Mouse (Mus musculus) retina, postnatal 7 days (tissue): Measurements from ENCODE around the gene Dio3.

Experiments
- DNase-seq: peaks from one replicate; pipeline ENCODE4 v3.0.0-alpha.2; 2012; ENCODE audit warnings: low read depth, low spot score

Dio3 gene

GRCm38 (mm10) chr12:110278853-110279252, at the start of gene Dio3:
Gene Dio3, plus strand, starts transcription at chr12:110279068.
- no peak for DNase-seq

- DNase-seq = no peak
These were observed 48.6 kb upstream of the Dio3 start for GRCm38 (mm10) chr12:110230296-110230695.

GRCm38 (mm10) chr12:110230767-110231166, 48.1 kb upstream of the Dio3 start:
- DNase-seq = no peak

GRCm38 (mm10) chr12:110231709-110232600, 46.9 kb upstream of the Dio3 start:
- no peak for DNase-seq

DNA sequence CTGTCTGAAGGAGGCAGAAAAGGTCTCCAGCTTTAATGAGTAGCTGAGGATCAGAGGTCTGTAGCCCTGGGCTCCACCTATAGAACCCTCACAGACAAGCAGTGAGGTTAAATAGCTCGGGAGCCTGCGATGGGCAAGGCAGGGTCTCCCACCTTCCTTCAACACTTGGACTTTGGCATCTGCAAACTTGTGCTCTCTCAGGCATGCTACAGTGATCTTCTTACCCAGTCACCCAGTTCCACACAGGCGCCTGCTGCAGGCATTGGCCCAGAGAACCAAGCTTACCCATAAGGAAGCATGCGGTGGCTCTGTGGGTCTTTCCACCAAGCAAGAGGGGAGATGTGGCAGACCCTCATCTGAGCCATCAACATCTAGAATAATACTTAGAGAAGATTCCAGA, 43.0 kb upstream of the Dio3 start:
- DNase-seq = no peak

DNA sequence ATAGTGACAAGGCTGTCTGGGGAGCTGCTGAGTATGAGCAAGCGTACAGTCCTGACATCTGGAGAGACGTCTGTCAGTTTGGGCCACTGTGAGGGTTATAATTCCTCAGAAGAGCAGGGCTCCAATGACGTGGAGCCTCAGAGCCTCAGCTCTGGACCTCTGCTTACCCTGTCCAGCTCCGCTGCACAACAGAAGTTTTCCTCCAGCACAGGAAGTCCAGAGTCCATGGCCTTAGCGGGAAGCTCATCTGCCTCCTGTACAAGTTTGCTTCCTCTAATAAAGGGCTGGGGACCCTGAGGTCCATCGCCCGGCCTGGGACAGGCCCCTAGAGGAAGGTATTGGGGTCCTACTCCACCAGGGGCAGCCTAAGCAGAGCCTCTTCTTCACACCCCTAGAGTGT, 41.8 kb upstream of the Dio3 start:
- no peak for DNase-seq

DNA sequence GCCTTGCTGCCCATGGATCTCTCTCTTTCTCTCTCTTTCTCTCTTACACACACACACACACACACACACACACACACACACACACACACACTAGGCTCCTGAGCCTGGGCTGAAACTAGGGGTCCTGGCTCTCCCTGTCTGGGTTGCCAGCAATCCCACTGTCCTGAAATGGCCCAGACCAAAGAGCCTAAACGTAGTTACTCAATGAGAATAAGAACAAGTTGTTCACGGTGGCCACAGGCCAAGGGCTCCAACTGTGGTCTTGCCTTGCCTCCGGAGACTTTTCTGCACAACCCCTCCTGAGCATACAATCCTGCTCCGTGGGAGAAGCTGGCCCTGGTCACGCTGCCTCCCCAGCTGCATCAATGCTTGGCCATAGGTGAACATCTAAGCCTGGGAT, 39.5 kb upstream of the Dio3 start:
- DNase-seq = no peak

- DNase-seq = no peak
These were observed 34.3 kb upstream of the Dio3 start for GRCm38 (mm10) chr12:110244581-110244980.

- no peak for DNase-seq
These were observed 33.4 kb upstream of the Dio3 start for GRCm38 (mm10) chr12:110245461-110245860.

DNA sequence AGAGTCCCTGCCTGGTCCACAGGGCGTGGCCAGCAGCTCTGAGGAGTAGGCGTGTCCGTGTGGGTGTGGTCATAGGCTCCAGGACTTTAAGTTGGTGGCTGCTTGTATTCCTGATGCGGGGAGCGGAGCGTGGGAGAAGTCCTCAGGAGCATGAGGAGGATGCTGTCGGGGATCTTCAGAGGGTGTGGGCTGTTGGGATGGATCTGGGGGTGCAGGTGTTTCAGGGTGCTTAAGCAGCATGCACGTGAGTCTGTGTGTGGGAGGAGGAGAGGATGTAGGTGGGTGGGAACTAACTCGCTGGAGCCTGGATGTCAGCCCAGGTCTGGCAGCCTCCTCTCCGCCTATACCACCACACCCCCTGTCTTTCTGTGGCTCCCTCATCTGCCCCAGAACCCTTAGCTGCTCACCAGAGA, 26.7 kb upstream of the Dio3 start:
- DNase-seq = no peak

- no peak for DNase-seq
These were observed 23.1 kb upstream of the Dio3 start for GRCm38 (mm10) chr12:110255731-110256130.

- no peak for DNase-seq
These were observed 22.2 kb upstream of the Dio3 start for GRCm38 (mm10) chr12:110256478-110257220.

DNA sequence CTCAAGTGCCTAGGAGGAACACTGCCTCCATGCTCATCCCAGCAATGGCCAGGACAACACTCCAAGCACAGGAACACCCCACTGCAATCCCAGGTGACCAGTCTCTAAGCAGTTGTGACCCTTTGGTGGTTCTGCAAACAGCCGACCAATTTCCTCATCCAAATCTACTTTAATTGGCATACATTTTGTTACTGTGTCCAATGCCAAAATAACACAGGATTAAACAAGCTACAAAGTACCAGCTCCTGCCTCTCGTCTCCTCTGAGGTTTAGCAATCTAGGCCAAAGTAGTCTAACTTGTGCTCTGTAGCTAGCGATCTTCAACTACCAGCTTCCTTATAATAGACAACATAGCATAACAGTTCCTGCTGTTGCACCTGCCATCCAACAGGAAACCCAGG, 10.6 kb upstream of the Dio3 start:
- no peak for DNase-seq

DNA sequence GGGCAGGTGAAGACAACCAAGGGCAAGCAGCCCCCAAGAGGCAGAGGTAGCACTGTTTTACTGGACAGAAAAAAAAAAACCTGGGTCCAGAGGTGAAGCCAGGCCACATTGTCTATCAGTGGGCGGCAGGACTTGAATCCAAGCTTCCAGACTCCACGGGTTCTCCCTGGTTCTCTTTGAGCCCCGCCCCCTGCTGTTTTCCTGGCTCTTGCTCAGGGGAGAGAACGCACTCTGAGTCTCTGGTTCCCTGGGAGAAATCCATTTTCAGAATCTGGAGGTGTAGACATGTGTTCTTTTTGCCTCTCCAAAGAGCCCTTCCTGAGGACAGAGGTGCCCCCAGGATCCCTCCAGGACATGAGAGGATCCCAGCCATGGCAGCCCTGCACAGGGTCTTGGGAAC, 9.2 kb upstream of the Dio3 start:
- DNase-seq = no peak

DNA sequence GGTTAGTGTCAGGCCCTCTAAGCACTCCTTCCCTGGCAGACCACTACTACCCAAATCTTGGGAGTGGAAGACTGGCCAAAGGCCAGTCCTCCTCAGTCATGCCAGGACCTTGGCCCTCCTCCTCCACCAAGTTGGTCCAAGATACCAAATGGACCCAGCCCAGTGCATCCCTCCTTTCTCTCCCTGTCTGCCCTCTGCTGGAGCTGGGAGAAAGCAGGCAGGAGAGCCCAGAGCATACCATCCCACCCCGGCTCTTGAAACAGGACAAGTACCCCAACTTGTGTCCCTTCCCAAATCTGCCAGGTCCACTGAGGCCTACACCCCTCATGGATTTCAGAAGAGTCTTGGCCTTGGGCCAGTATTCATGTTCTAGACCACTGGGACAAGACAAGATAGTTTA, 2.8 kb upstream of the Dio3 start:
- DNase-seq = no peak

DNA sequence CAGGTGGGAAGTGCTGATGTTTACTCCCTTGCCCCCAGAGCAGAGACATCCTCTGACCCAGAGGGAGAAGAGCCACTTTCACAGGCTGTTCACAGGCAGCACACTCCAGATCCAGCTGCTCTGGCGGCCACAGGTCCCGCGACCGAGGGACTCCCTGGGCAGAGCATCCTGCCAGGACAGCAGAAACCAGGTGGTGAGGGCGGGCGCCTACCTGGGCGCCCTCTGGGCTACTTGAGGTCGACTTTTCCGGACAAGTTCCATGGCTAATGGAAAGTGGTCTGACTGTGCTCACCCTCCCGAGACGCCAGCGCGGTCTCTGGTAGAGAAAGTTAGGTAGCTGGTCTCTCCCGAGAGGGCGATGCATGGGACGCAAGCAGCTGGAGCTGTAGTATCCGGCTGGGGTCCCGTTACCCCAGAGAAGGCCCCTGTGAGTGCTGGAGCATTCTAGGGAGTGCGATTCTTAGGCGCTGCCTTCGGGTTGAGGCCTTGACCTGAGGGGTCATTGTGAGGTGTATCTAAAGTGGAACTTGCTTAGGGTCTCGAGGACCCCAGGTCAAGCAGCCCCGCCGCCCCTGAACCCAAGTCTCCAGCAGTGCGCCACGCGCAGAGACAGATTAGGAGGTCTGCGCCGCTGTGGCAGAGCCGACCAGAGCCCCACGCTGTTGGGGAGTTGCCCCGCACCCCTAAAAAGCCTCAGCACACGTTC, 1.5 kb upstream of the Dio3 start:
- DNase-seq = no peak

DNA sequence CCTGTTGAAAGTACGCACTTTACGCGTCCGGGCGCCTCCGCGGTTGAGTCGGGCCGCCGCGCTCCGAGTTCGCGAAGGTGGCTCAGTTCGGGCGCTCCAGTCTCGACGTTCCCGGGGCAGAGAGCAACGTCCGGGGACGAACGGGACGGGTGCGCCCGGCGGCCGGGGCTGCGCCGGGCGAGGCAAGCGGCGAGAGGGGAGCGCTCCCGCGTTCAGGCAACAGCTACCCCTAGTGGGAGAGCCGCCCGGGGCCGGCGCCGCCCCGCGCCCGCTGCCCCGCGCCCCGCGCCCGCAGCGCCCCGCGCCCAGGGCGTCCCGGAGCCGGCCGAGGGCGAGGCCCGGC, 932 bp upstream of the Dio3 start:
- DNase-seq = no peak

DNA sequence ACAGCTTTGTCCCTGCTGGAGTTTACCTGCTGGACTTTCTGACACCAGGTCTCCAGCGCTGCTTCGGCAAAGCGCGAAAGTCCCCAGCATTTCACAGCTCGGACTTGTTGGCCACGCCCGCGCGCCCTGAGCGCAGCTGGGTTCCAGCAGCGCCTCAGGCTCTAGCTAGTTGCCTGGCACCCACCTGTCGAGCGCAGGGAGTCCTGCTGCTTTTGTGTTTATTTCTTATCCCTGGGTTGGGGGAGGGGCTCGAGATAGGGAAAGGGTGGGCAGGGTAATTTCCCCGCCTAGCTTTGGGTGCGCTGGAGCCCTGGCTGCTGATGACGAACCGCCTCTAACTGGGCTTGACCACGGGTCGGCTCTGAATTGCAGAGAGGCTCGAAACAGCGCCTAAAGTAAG, 1.5 kb downstream of the Dio3 start:
- no peak for DNase-seq

DNA sequence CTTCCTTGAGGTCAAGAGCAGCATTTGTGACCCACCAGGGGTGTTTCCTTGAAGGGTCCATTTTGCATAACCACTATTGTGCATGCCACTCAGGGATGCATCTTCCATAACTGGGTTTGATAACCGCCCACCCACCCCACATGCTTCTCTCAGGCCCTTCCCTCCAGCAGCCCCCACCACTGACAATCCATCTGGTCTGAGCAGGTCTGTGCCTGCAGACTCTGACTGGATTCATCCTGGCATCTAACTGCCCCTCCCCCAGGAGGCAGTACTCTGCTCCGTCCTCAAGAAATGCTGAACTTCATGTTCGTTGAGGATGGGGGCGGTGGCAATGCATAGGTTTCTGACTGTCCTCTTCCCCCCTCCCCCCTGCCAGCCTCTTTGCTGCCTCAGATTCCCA, 4.9 kb downstream of the Dio3 start:
- no peak for DNase-seq

GRCm38 (mm10) chr12:110292816-110293215, 13.9 kb downstream of the Dio3 start:
- no peak for DNase-seq

DNA sequence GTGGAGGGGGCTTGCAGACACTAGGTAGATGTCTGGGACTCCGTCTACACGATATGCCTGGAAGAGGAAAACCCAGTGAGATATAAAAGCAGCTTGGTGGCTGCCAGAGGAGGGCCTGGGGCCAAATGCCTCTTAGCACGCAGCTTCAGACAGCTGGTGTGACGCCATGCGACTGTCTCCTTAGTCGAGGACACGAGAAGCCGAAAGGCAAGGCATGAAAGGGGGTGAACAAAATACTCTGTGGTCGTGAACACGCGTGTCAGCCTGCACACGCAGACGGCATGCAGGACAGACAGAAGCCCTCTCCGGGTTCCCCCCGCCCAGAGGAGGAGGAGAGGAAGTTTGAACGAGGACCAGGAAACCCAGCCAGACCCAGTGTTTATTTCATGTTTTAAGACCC, 16.0 kb downstream of the Dio3 start:
- no peak for DNase-seq

GRCm38 (mm10) chr12:110298653-110299052, 19.8 kb downstream of the Dio3 start:
- no peak for DNase-seq
